Mouse (Mus musculus) neural tube, postnatal 0 days (tissue): Measurements from ENCODE around the gene Gm8926. TPM values are rescaled to one million over a fixed set of nuclear protein-coding genes. Genes with fewer than 3 reads are reported as not detected.

Source experiments
- polyA plus RNA-seq: library from polyadenylated mRNA; unstranded; fragments of >200 nt; fragmentation: Nextera tagmentation; extraction: Ambion mirVana; gene quantifications from 2 replicates; pipeline ENCODE4 v1.2.1, GENCODE M21; 2015

The Gm8926 gene
- not detected in 2 replicates for polyA plus RNA-seq

DNA sequence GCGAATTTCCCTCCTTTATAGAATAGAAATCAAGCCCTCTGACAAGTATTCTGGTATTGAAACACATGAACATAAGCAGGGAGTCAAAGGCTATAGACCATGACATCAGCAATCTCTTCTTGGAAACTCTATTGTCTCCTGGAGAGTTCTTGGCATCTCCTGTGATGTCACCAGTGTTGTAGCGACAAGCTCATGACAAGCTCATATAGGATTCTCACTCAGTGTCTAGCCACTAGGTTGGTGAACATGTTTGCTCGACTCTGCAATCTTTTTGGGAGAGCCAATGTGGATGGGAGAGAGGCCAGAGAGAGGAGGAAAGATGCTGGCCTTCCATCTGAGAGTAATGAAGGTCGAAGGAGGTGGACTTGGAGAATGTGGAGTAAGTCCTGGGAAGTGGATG, at the start of gene Gm8926:
Gene Gm8926 (plus strand): TSS at position 301 of the 400 bp plus-strand sequence.

Other genes starting within 250 kb of the Gm8926 start
- not detected in 2 replicates for gene Gm6460, start 175.6 kb upstream of the Gm8926 start, polyA plus RNA-seq
- not detected in 2 replicates for gene Gm8922, start 88.6 kb upstream of the Gm8926 start, polyA plus RNA-seq
- not detected in 2 replicates for gene Gm6465, start 75.0 kb downstream of the Gm8926 start, polyA plus RNA-seq
- gene 4933402N22Rik, start 147.5 kb downstream of the Gm8926 start, polyA plus RNA-seq, result not detected in 2 replicates